Mouse (Mus musculus) myocyte (in vitro differentiated cells): ENCODE measurements around the gene 4932414N04Rik.

Source experiments
- CEBPB ChIP-seq: IDR thresholded peaks from 2 replicates; pipeline ENCODE4 v1.6.1; 2011; ENCODE audit warnings: mild to moderate bottlenecking, moderate library complexity; ENCODE audit not compliant: poor library complexity, insufficient read depth, severe bottlenecking
- E2F4 ChIP-seq: IDR thresholded peaks from one replicate; pipeline ENCODE4 v1.6.1; 2011; ENCODE audit warnings: mild to moderate bottlenecking, control low read depth, moderate library complexity; ENCODE audit not compliant: insufficient read depth
- MAX ChIP-seq: IDR thresholded peaks from one replicate; pipeline ENCODE4 v1.6.1; 2011; ENCODE audit warnings: low read depth, mild to moderate bottlenecking, control low read depth
- MYOD1 ChIP-seq, 3 experiments: IDR thresholded peaks; one replicate each; pipeline ENCODE4 v1.6.1; 2011; ENCODE audit warnings: control low read depth in 2 of 3, low read depth in 2 of 3, mild to moderate bottlenecking in 2 of 3, moderate library complexity in 1 of 3; ENCODE audit not compliant: insufficient read length in 2 of 3, control insufficient read depth in 1 of 3
- MYOG ChIP-seq, 3 experiments: IDR thresholded peaks; one replicate each; pipeline ENCODE4 v1.6.1; 2011; ENCODE audit warnings: control low read depth in 2 of 3, low read depth in 2 of 3, mild to moderate bottlenecking in 2 of 3; ENCODE audit not compliant: insufficient read length in 2 of 3, control insufficient read depth in 1 of 3, insufficient read depth in 1 of 3
- POLR2A ChIP-seq: IDR thresholded peaks from one replicate; pipeline ENCODE4 v1.6.1; 2011; ENCODE audit warnings: low read depth, mild to moderate bottlenecking, control low read depth, moderate library complexity; ENCODE audit not compliant: insufficient read length
- POLR2AphosphoS2 ChIP-seq: IDR thresholded peaks from one replicate; pipeline ENCODE4 v1.6.1; 2011; ENCODE audit warnings: low read depth, control low read depth; ENCODE audit not compliant: insufficient read length
- SRF ChIP-seq: IDR thresholded peaks from one replicate; pipeline ENCODE4 v1.6.1; 2011; ENCODE audit warnings: low read depth; ENCODE audit not compliant: control insufficient read depth, insufficient read length
- TCF12 ChIP-seq: IDR thresholded peaks from one replicate; pipeline ENCODE4 v1.6.1; 2011; ENCODE audit warnings: mild to moderate bottlenecking, control low read depth; ENCODE audit not compliant: poor library complexity, insufficient read depth, severe bottlenecking
- TCF3 ChIP-seq: IDR thresholded peaks from one replicate; pipeline ENCODE4 v1.6.1; 2011; ENCODE audit warnings: low read depth, control low read depth; ENCODE audit not compliant: insufficient read length
- USF1 ChIP-seq: IDR thresholded peaks from one replicate; pipeline ENCODE4 v1.6.1; 2011; ENCODE audit warnings: low read depth, mild to moderate bottlenecking, control low read depth, moderate library complexity

GRCm38 (mm10) chr2:68796011-68796775 lies 139.9 kb downstream of the 4932414N04Rik start:
- TF ChIP-seq POLR2AphosphoS2 = no peak
- TF ChIP-seq TCF3 = no peak
- no peak for TF ChIP-seq MYOG (IDR thresholded peaks at IDR 0.05; ENCODE audit: control insufficient read depth in 1 of 3, insufficient read depth in 1 of 3, insufficient read length in 2 of 3, low read depth in 2 of 3)
- TF ChIP-seq POLR2A = no peak
- no peak for TF ChIP-seq E2F4
- TF ChIP-seq MAX = no peak
- no peak for TF ChIP-seq TCF12
- TF ChIP-seq CEBPB = no peak
- TF ChIP-seq USF1 = no peak
- TF ChIP-seq MYOD1 (IDR thresholded peaks at IDR 0.05; ENCODE audit: control insufficient read depth in 1 of 3, insufficient read length in 2 of 3, low read depth in 2 of 3) = no peak
- no peak for TF ChIP-seq SRF
